Mouse (Mus musculus): ENCODE data around the gene Commd1. TPM values are rescaled to one million over a fixed set of nuclear protein-coding genes. Genes with fewer than 3 reads are reported as not detected.

The Commd1 gene
- polyA plus RNA-seq, 1 experiment from 2014 or later = 368 TPM

GRCm38 (mm10) chr11:23008181-23008823 lies 26.1 kb upstream of the Commd1 start:
- peak overlapping the region; percentile 64 for H3K4me3 ChIP-seq
- H3K4me1 ChIP-seq = no peaks in the 10 kb centered on the region
- H3K27ac ChIP-seq = peak overlapping the region; percentile 89
- H3K36me3 ChIP-seq = peaks cover 22% of the 10 kb centered on the region
- under 1% methylated on average over 40 of the region's 40 CpGs for WGBS
- no peaks in the 10 kb centered on the region for H3K9me3 ChIP-seq
- H3K4me2 ChIP-seq = peak overlapping the region; percentile 89
- no peaks in the 10 kb centered on the region for H3K27me3 ChIP-seq
- ATAC-seq (ENCODE audit: borderline replicate concordance, extremely low read depth, low FRiP score, low TSS enrichment) = peak; percentile 97
- peak overlapping the region; percentile 71 for H3K9ac ChIP-seq

GRCm38 (mm10) chr11:23007481-23008180 lies 25.4 kb upstream of the Commd1 start, which contains the start of gene Fam161a:
TSS of gene Fam161a (plus strand) at chr11:23007531.
- Histone ChIP-seq H3K4me3 (peak within 1 kb of the TSS; percentile 64), H3K4me1 (no peaks in the 10 kb centered on the region), H3K4me2 (peak within 1 kb of the TSS; percentile 89), H3K36me3 (peaks cover 24% of the 10 kb centered on the region), H3K9ac (peak within 1 kb of the TSS; percentile 71), H3K27me3 (no peaks in the 10 kb centered on the region), H3K9me3 (no peaks in the 10 kb centered on the region), H3K27ac (peak within 1 kb of the TSS; percentile 89)
- peak; percentile 94 for ATAC-seq (ENCODE audit: borderline replicate concordance, extremely low read depth, low FRiP score, low TSS enrichment)
- WGBS = under 1% methylated on average over 22 of the region's 22 CpGs

- Histone ChIP-seq H3K4me2 (peak overlapping the region; percentile 89), H3K27ac (no peak overlapping the region), H3K27me3 (no peaks in the 10 kb centered on the region), H3K4me3 (peak overlapping the region; percentile 64), H3K36me3 (peaks cover 29% of the 10 kb centered on the region), H3K9ac (peak overlapping the region; percentile 71; the same call in 1 of the 2 replicates), H3K4me1 (no peaks in the 10 kb centered on the region), H3K9me3 (no peaks in the 10 kb centered on the region)
- WGBS = 6% methylated on average over 6 of the region's 6 CpGs
- 0 out of 2 replicates have a peak, but pooled peaks have one; percentile 8 for ATAC-seq (ENCODE audit: borderline replicate concordance, extremely low read depth, low FRiP score, low TSS enrichment)
Measured at GRCm38 (mm10) chr11:23007166-23007480, 24.9 kb upstream of the Commd1 start.

- H3K27me3 ChIP-seq = no peaks in the 10 kb centered on the region
- H3K27ac ChIP-seq = no peak overlapping the region
- peaks cover 44% of the 10 kb centered on the region for H3K36me3 ChIP-seq
- no peaks in the 10 kb centered on the region for H3K4me1 ChIP-seq
- ATAC-seq (ENCODE audit: borderline replicate concordance, extremely low read depth, low FRiP score, low TSS enrichment) = no peak
- H3K4me2 ChIP-seq = no peak overlapping the region
- no peak overlapping the region for H3K9ac ChIP-seq
- no peaks in the 10 kb centered on the region for H3K9me3 ChIP-seq
- H3K4me3 ChIP-seq = no peak overlapping the region
- WGBS = 86% methylated on average over 1 of the region's 1 CpGs
Measured at GRCm38 (mm10) chr11:23005276-23005675, 23.1 kb upstream of the Commd1 start.

DNA sequence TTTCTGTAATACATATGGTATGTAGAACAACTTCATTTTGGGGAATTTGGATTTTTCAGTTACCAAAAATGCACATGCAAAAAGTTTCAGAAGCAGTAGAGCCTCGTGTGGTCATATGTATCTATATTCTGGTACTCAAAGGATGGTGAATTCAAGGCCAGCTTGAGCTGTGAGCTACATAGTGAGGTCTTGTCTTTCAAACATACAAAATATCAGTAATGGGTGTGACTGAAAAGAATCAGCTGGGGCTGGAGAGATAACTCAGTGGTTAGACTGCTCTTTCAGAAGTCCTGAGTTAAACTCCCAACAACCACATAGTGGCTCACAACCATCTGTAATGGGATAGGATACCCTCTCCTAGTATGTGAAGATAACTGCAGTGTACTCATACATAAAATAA lies 16.1 kb upstream of the Commd1 start:
- Histone ChIP-seq H3K36me3 (peaks cover 79% of the 10 kb centered on the region), H3K4me3 (no peak overlapping the region), H3K27me3 (no peaks in the 10 kb centered on the region), H3K4me2 (no peak overlapping the region), H3K9ac (no peak overlapping the region), H3K27ac (no peak overlapping the region), H3K4me1 (no peaks in the 10 kb centered on the region), H3K9me3 (no peaks in the 10 kb centered on the region)
- 70% methylated on average over 1 of the region's 1 CpGs for WGBS
- no peak for ATAC-seq (ENCODE audit: borderline replicate concordance, extremely low read depth, low FRiP score, low TSS enrichment)

GRCm38 (mm10) chr11:22995461-22995860 lies 13.3 kb upstream of the Commd1 start:
- Histone ChIP-seq H3K4me2 (no peak overlapping the region), H3K36me3 (peaks cover 61% of the 10 kb centered on the region), H3K4me3 (no peak overlapping the region), H3K9ac (no peak overlapping the region), H3K27me3 (no peaks in the 10 kb centered on the region), H3K27ac (no peak overlapping the region), H3K4me1 (peaks cover 11% of the 10 kb centered on the region), H3K9me3 (no peaks in the 10 kb centered on the region)
- no peak for ATAC-seq (ENCODE audit: borderline replicate concordance, extremely low read depth, low FRiP score, low TSS enrichment)
- 92% methylated on average over 4 of the region's 4 CpGs for WGBS

DNA sequence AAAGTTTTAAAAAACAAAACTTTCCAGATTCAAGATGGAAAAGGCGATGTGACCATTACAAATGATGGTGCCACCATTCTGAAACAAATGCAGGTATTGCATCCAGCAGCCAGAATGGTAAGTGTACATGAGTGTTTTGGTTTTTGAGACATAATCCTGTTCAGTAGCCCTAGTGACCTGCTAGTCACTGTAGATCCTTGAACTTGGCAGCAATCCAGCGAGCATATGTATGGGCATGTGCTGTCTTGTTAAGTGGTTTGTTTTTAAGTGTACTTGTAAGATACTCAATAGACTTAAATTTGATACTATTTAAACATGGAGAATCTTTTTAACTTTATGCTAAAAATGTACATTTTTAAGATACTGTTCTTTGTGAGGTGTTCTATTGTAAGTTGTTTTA lies 12.1 kb upstream of the Commd1 start:
- ATAC-seq (ENCODE audit: borderline replicate concordance, extremely low read depth, low FRiP score, low TSS enrichment) = no peak
- no peak overlapping the region for H3K4me2 ChIP-seq
- H3K36me3 ChIP-seq = peaks cover 49% of the 10 kb centered on the region
- H3K27me3 ChIP-seq = no peaks in the 10 kb centered on the region
- H3K9ac ChIP-seq = no peak overlapping the region
- H3K27ac ChIP-seq = no peak overlapping the region
- no peak overlapping the region for H3K4me3 ChIP-seq
- H3K9me3 ChIP-seq = no peaks in the 10 kb centered on the region
- peaks cover 11% of the 10 kb centered on the region for H3K4me1 ChIP-seq
- 78% methylated on average over 2 of the region's 2 CpGs for WGBS

DNA sequence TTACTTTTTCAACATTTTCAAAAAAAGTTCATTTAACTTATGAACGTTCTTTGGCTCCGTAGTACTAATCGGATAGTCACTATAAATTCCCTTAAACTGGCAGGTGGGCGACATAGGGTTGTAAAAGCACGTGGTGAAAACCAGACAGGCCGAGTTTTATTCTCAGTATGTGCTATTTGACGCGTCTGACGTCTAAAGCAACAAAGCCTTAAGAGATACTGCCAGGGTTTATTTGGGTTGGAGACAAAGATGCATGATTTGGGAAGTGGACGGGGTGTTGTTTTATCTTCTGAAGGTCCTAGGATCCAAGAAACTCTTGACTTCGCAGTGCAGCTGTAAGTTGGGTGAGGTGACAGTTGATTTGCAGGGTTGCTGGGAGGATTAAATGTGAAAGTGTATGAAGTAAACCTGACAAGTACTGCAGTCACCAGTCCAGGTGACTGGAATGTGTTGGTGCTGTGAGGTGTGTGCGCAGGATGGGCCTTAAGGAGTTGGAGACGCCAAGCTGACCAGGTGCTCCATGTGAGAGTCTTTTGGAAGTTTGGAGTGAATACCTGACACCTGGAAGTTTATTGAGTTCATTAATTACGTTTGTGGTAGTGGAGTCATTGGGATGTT lies 9.1 kb upstream of the Commd1 start:
- Histone ChIP-seq H3K36me3 (peaks cover 27% of the 10 kb centered on the region), H3K4me1 (peaks cover 15% of the 10 kb centered on the region), H3K27ac (no peak overlapping the region), H3K4me3 (peak overlapping the region; percentile 67), H3K9ac (peak overlapping the region; percentile 71), H3K9me3 (no peaks in the 10 kb centered on the region), H3K27me3 (no peaks in the 10 kb centered on the region), H3K4me2 (peak overlapping the region; percentile 71)
- WGBS = 4% methylated on average over 14 of the region's 14 CpGs
- ATAC-seq (ENCODE audit: borderline replicate concordance, extremely low read depth, low FRiP score, low TSS enrichment) = no peak

- Histone ChIP-seq H3K9ac (peak within 1 kb of the TSS; percentile 71), H3K36me3 (peaks cover 22% of the 10 kb centered on the region), H3K4me1 (peaks cover 15% of the 10 kb centered on the region), H3K4me2 (peak within 1 kb of the TSS; percentile 71), H3K9me3 (no peaks in the 10 kb centered on the region), H3K27ac (peak within 1 kb of the TSS; percentile 84), H3K4me3 (peak within 1 kb of the TSS; percentile 67), H3K27me3 (no peaks in the 10 kb centered on the region)
- under 1% methylated on average over 66 of the region's 66 CpGs for WGBS
- peak; percentile 99 for ATAC-seq (ENCODE audit: borderline replicate concordance, extremely low read depth, low FRiP score, low TSS enrichment)
Measured at GRCm38 (mm10) chr11:22990393-22991126, 8.4 kb upstream of the Commd1 start, which contains the start of gene Cct4. TSS of gene Cct4 (plus strand) at chr11:22990519.

DNA sequence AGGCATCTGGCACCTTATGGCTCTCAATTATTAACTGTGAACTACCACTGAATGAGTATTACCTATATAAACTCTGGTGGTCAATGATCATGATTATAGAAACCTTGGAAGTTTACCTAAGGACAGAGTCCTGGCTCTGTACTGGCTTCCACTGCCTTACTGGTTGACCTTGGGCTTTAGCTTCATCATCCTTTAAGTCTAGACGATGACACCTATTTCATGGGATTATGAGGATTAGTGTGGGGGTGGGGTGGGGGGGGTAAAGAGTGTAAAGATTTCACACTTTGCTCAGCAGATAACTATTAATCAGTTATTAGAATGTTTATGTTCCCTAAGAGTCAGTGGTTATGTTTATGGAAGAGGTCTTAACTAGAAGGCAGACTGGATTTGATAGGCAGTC lies 7.6 kb upstream of the Commd1 start:
- whole genome bisulfite sequencing = 28% methylated on average over 1 of the region's 1 CpGs
- Histone ChIP-seq H3K4me1 (peaks cover 15% of the 10 kb centered on the region), H3K9ac (peak overlapping the region; percentile 71; the same call in 1 of the 2 replicates), H3K27ac (peak overlapping the region; percentile 84), H3K36me3 (peaks cover 15% of the 10 kb centered on the region), H3K27me3 (no peaks in the 10 kb centered on the region), H3K9me3 (no peaks in the 10 kb centered on the region), H3K4me3 (peak overlapping the region; percentile 67), H3K4me2 (peak overlapping the region; percentile 57)
- no peak for ATAC-seq (ENCODE audit: borderline replicate concordance, extremely low read depth, low FRiP score, low TSS enrichment)

- Histone ChIP-seq H3K36me3 (no peaks in the 10 kb centered on the region), H3K4me2 (no peak overlapping the region), H3K9me3 (no peaks in the 10 kb centered on the region), H3K4me1 (peaks cover 17% of the 10 kb centered on the region), H3K27ac (no peak overlapping the region), H3K4me3 (no peak overlapping the region), H3K27me3 (no peaks in the 10 kb centered on the region), H3K9ac (no peak overlapping the region)
- ATAC-seq (ENCODE audit: borderline replicate concordance, extremely low read depth, low FRiP score, low TSS enrichment) = no peak
- WGBS = 31% methylated on average over 2 of the region's 2 CpGs
Measured at GRCm38 (mm10) chr11:22987357-22987756, 5.2 kb upstream of the Commd1 start.

Measured in lung, embryonic 15.5 days (tissue).